Mouse (Mus musculus) cortical plate, adult 2 months (tissue): ENCODE measurements around the gene Prelid3b.

ENCODE experiments used
- CTCF ChIP-seq: fragments of 200-500 bp; IDR thresholded peaks from 2 replicates; pipeline ENCODE4 v1.5.1; 2011; ENCODE audit warnings: mild to moderate bottlenecking, control low read depth, low read length; ENCODE audit not compliant: insufficient read depth; ENCODE audit errors: extremely low read depth
- POLR2A ChIP-seq: fragments of 200-500 bp; IDR thresholded peaks from 2 replicates; pipeline ENCODE4 v1.6.1; 2011; ENCODE audit warnings: mild to moderate bottlenecking, low read length, control low read depth; ENCODE audit not compliant: insufficient read depth; ENCODE audit errors: extremely low read depth

DNA sequence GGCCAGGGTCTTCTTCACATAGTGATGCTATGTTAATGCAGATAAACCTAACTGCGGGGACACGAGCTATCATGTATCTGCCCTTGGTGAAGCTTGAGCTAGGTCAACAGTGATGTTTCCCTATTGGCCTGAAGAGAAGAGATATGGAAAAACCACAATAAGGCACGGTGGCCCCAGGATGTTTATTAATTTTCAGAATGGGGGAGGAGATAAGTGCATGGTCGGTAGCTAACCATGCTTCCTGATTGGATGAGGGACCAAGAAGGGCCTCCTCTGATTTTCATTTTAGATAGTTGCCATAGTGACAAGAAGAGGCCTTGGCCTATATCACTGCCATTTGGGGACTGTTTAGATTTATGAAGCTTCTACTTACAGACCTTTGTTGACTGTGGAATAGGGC, 2.5 kb downstream of the Prelid3b start:
- TF ChIP-seq POLR2A (no peak), CTCF (no peak)
